Mouse (Mus musculus): ENCODE results near the gene Setd7. TPM values are rescaled to one million over a fixed set of nuclear protein-coding genes. Genes with fewer than 3 reads are reported as not detected.

Gene Setd7
- polyA plus RNA-seq, 1 experiment from 2014 or later: 7.3 TPM

DNA sequence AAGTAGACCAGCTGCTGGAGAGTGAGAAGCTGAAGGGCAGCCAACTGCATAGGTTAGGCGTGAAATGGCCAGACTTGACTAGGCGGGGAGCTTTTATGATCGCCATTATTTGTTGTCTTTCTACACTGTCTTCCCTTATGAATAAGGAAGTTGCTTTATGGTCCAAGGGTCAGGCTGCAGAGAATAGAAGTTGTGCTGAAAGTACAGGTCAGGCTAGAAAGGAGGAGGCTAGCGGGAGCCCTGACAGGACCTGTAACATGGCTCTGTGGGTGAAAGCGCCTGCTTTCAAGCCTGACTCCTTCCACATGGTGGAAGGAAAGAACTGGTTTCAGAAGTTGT is 28.4 kb downstream of the Setd7 start:
- Histone ChIP-seq H3K4me1 (ENCODE audit: control insufficient read depth, insufficient read depth, low read length) (no peaks in the 10 kb centered on the region), H3K4me2 (ENCODE audit: low read depth, low read length) (no peak overlapping the region), H3K9ac (ENCODE audit: low read depth, low read length) (no peak overlapping the region), H3K9me3 (ENCODE audit: control insufficient read depth, low read length) (no peaks in the 10 kb centered on the region), H3K36me3 (ENCODE audit: control insufficient read depth, insufficient read depth, low read length) (peaks cover 88% of the 10 kb centered on the region), H3K4me3 (ENCODE audit: low read depth, low read length) (no peak overlapping the region), H3K27ac (replicated peaks; ENCODE audit: low read depth, low read length) (no peak overlapping the region), H3K27me3 (replicated peaks; ENCODE audit: control insufficient read depth, insufficient read depth, low read length) (no peaks in the 10 kb centered on the region)
- 0 out of 2 replicates have a peak, but pooled peaks have one; percentile 15 for ATAC-seq (ENCODE audit: low read depth)
- WGBS: 78% methylated on average over 5 of the region's 5 CpGs
- no peak for DNase-seq (ENCODE audit: low spot score)

GRCm38 (mm10) chr3:51531473-51532281 is 29.0 kb downstream of the Setd7 start:
- Histone ChIP-seq H3K36me3 (ENCODE audit: control insufficient read depth, insufficient read depth, low read length) (peaks cover 90% of the 10 kb centered on the region), H3K4me3 (ENCODE audit: low read depth, low read length) (no peak overlapping the region), H3K27ac (replicated peaks; ENCODE audit: low read depth, low read length) (no peak overlapping the region; the same call in 1 of the 2 replicates), H3K9ac (ENCODE audit: low read depth, low read length) (no peak overlapping the region), H3K9me3 (ENCODE audit: control insufficient read depth, low read length) (no peaks in the 10 kb centered on the region), H3K4me1 (ENCODE audit: control insufficient read depth, insufficient read depth, low read length) (no peaks in the 10 kb centered on the region), H3K27me3 (replicated peaks; ENCODE audit: control insufficient read depth, insufficient read depth, low read length) (no peaks in the 10 kb centered on the region), H3K4me2 (ENCODE audit: low read depth, low read length) (no peak overlapping the region)
- peak; percentile 27 for DNase-seq (ENCODE audit: low spot score)
- 72% methylated on average over 13 of the region's 13 CpGs for WGBS
- ATAC-seq (ENCODE audit: low read depth): 0 out of 2 replicates have a peak, but pooled peaks have one; percentile 9

DNA sequence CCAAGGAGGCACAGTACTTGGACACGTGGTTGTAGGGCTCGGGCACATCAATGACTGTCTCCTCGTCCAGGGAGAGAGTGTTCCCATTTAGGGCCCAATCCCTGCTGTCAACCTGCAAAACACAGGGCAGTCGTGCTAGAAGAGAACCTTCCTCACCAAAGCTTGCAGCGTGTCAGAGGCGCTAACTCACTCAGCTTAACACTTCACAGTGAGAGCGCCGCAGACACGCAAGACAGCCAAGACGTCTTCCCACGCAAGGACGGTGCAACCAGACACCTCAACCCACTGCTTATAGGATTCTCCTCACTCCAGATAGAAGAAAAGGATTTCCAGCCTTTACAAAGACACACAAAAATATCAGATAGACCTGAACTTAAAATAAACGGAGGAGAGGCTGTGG is 33.8 kb downstream of the Setd7 start:
- Histone ChIP-seq H3K36me3 (ENCODE audit: control insufficient read depth, insufficient read depth, low read length) (peaks cover 93% of the 10 kb centered on the region), H3K27me3 (replicated peaks; ENCODE audit: control insufficient read depth, insufficient read depth, low read length) (no peaks in the 10 kb centered on the region), H3K4me2 (ENCODE audit: low read depth, low read length) (no peak overlapping the region), H3K9me3 (ENCODE audit: control insufficient read depth, low read length) (no peaks in the 10 kb centered on the region), H3K4me3 (ENCODE audit: low read depth, low read length) (no peak overlapping the region), H3K9ac (ENCODE audit: low read depth, low read length) (no peak overlapping the region), H3K27ac (replicated peaks; ENCODE audit: low read depth, low read length) (no peak overlapping the region), H3K4me1 (ENCODE audit: control insufficient read depth, insufficient read depth, low read length) (no peaks in the 10 kb centered on the region)
- DNase-seq (ENCODE audit: low spot score): no peak
- ATAC-seq (ENCODE audit: low read depth): no peak
- 91% methylated on average over 13 of the region's 13 CpGs for WGBS

GRCm38 (mm10) chr3:51525186-51525785 is 35.4 kb downstream of the Setd7 start:
- Histone ChIP-seq H3K36me3 (ENCODE audit: control insufficient read depth, insufficient read depth, low read length) (peaks cover 93% of the 10 kb centered on the region), H3K4me3 (ENCODE audit: low read depth, low read length) (no peak overlapping the region), H3K9ac (ENCODE audit: low read depth, low read length) (no peak overlapping the region), H3K4me2 (ENCODE audit: low read depth, low read length) (no peak overlapping the region), H3K27ac (replicated peaks; ENCODE audit: low read depth, low read length) (no peak overlapping the region), H3K4me1 (ENCODE audit: control insufficient read depth, insufficient read depth, low read length) (no peaks in the 10 kb centered on the region), H3K9me3 (ENCODE audit: control insufficient read depth, low read length) (no peaks in the 10 kb centered on the region), H3K27me3 (replicated peaks; ENCODE audit: control insufficient read depth, insufficient read depth, low read length) (no peaks in the 10 kb centered on the region)
- DNase-seq (ENCODE audit: low spot score): no peak
- WGBS: 77% methylated on average over 16 of the region's 16 CpGs
- no peak for ATAC-seq (ENCODE audit: low read depth)

- no peak for ATAC-seq (ENCODE audit: low read depth)
- Histone ChIP-seq H3K36me3 (ENCODE audit: control insufficient read depth, insufficient read depth, low read length) (peaks cover 65% of the 10 kb centered on the region), H3K4me1 (ENCODE audit: control insufficient read depth, insufficient read depth, low read length) (no peaks in the 10 kb centered on the region), H3K4me2 (ENCODE audit: low read depth, low read length) (no peak overlapping the region), H3K9me3 (ENCODE audit: control insufficient read depth, low read length) (no peaks in the 10 kb centered on the region), H3K27ac (replicated peaks; ENCODE audit: low read depth, low read length) (no peak overlapping the region), H3K4me3 (ENCODE audit: low read depth, low read length) (no peak overlapping the region), H3K27me3 (replicated peaks; ENCODE audit: control insufficient read depth, insufficient read depth, low read length) (no peaks in the 10 kb centered on the region), H3K9ac (ENCODE audit: low read depth, low read length) (no peak overlapping the region)
- 84% methylated on average over 14 of the region's 14 CpGs for WGBS
- DNase-seq (ENCODE audit: low spot score): no peak
Measured at GRCm38 (mm10) chr3:51521262-51521661, 39.4 kb downstream of the Setd7 start.

DNA sequence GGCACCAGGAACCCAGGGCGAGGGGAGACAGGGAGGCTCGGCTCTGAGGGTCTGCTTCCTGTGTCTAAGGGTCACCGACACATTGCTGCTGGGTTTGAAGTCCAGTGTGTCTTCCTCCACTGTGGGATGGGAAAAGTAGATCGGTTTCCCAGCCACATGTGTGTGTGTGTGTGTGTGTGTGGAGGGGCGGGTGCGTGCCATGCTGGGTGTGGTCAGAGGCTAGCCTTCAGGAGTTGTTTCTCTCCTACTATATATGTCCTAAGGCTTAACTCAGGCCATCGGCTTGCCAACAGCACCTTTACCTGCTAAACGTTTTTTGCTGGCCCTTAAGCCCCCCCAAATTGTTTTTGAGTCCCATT is 41.9 kb downstream of the Setd7 start:
- Histone ChIP-seq H3K27ac (replicated peaks; ENCODE audit: low read depth, low read length) (no peak overlapping the region), H3K4me1 (ENCODE audit: control insufficient read depth, insufficient read depth, low read length) (no peaks in the 10 kb centered on the region), H3K36me3 (ENCODE audit: control insufficient read depth, insufficient read depth, low read length) (peaks cover 40% of the 10 kb centered on the region), H3K4me3 (ENCODE audit: low read depth, low read length) (no peak overlapping the region), H3K9ac (ENCODE audit: low read depth, low read length) (no peak overlapping the region), H3K4me2 (ENCODE audit: low read depth, low read length) (no peak overlapping the region), H3K27me3 (replicated peaks; ENCODE audit: control insufficient read depth, insufficient read depth, low read length) (no peaks in the 10 kb centered on the region), H3K9me3 (ENCODE audit: control insufficient read depth, low read length) (no peaks in the 10 kb centered on the region)
- ATAC-seq (ENCODE audit: low read depth) (no peak), DNase-seq (ENCODE audit: low spot score) (no peak)
- WGBS: 56% methylated on average over 8 of the region's 8 CpGs

- H3K27ac ChIP-seq (replicated peaks; ENCODE audit: low read depth, low read length): no peak overlapping the region
- H3K4me2 ChIP-seq (ENCODE audit: low read depth, low read length): no peak overlapping the region
- ATAC-seq (ENCODE audit: low read depth) (0 out of 2 replicates have a peak, but pooled peaks have one; percentile 26), DNase-seq (ENCODE audit: low spot score) (no peak)
- H3K4me3 ChIP-seq (ENCODE audit: low read depth, low read length): no peak overlapping the region
- H3K9me3 ChIP-seq (ENCODE audit: control insufficient read depth, low read length): no peaks in the 10 kb centered on the region
- WGBS: 66% methylated on average over 12 of the region's 12 CpGs
- peaks cover 34% of the 10 kb centered on the region for H3K36me3 ChIP-seq (ENCODE audit: control insufficient read depth, insufficient read depth, low read length)
- no peak overlapping the region for H3K9ac ChIP-seq (ENCODE audit: low read depth, low read length)
- no peaks in the 10 kb centered on the region for H3K27me3 ChIP-seq (replicated peaks; ENCODE audit: control insufficient read depth, insufficient read depth, low read length)
- H3K4me1 ChIP-seq (ENCODE audit: control insufficient read depth, insufficient read depth, low read length): no peaks in the 10 kb centered on the region
Measured at GRCm38 (mm10) chr3:51517878-51518762, 42.6 kb downstream of the Setd7 start.

DNA sequence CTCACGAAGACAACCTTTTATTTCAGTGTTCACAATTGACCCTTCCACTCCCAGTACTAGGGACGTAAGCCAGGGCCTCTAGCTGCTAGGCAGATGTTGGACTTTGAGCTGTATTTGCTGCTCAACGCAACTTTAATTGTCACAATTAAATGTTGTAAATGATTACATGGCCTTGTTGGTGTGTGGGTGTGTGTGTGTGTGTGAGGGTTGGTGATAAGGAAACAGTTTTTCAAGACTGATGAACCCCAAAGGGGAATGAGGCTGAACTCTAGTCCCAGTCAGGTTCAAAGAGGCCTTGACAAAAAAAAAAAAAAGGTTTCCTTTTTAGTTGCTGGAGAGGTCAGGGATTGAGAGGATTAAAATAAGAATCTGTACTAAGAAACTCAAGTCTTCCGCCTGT is 43.2 kb downstream of the Setd7 start:
- no peak overlapping the region for H3K4me3 ChIP-seq (ENCODE audit: low read depth, low read length)
- H3K9ac ChIP-seq (ENCODE audit: low read depth, low read length): no peak overlapping the region
- no peaks in the 10 kb centered on the region for H3K27me3 ChIP-seq (replicated peaks; ENCODE audit: control insufficient read depth, insufficient read depth, low read length)
- H3K9me3 ChIP-seq (ENCODE audit: control insufficient read depth, low read length): no peaks in the 10 kb centered on the region
- H3K4me1 ChIP-seq (ENCODE audit: control insufficient read depth, insufficient read depth, low read length): no peaks in the 10 kb centered on the region
- H3K36me3 ChIP-seq (ENCODE audit: control insufficient read depth, insufficient read depth, low read length): peaks cover 28% of the 10 kb centered on the region
- no peak overlapping the region for H3K27ac ChIP-seq (replicated peaks; ENCODE audit: low read depth, low read length)
- no peak overlapping the region for H3K4me2 ChIP-seq (ENCODE audit: low read depth, low read length)
- ATAC-seq (ENCODE audit: low read depth) (no peak), DNase-seq (ENCODE audit: low spot score) (no peak)
- WGBS: 78% methylated on average over 4 of the region's 4 CpGs

Measured in embryonic facial prominence, embryonic 14.5 days (tissue).